Mouse (Mus musculus) lung, embryonic 16.5 days (tissue): ENCODE results near the gene Paqr5. TPM values are rescaled to one million over a fixed set of nuclear protein-coding genes. Genes with fewer than 3 reads are reported as not detected.
A peak's percentile ranks its signal among the peaks of the same experiment; 100 is the strongest.

Source experiments
- ATAC-seq: fragments of 200-750 bp; cut with Nextera tagmentation; 2 replicates; pipeline ENCODE4 v1.8.0; 2017; ENCODE audit warnings: low read depth, mild to moderate bottlenecking, moderate library complexity
- H3K27ac ChIP-seq: fragments of 300-500 bp; sonication (generic); 2 replicates; pipeline ENCODE4 v1.5.1; 2014; ENCODE audit warnings: mild to moderate bottlenecking, control low read depth, low read length
- H3K27me3 ChIP-seq: fragments of 300-500 bp; sonication (generic); 2 replicates; pipeline ENCODE4 v1.6.1; 2014; ENCODE audit warnings: low read depth, low read length, mixed read lengths; ENCODE audit not compliant: control insufficient read depth, insufficient read depth
- H3K36me3 ChIP-seq: fragments of 300-500 bp; sonication (generic); 2 replicates; pipeline ENCODE4 v1.6.1; 2014; ENCODE audit warnings: low read length; ENCODE audit not compliant: control insufficient read depth, insufficient read depth
- H3K4me1 ChIP-seq: fragments of 300-500 bp; sonication (generic); replicated peaks from 2 replicates; pipeline ENCODE4 v1.6.1; 2014; ENCODE audit warnings: low read length, mixed read lengths; ENCODE audit not compliant: control insufficient read depth, insufficient read depth
- H3K4me2 ChIP-seq: fragments of 300-500 bp; sonication (generic); 2 replicates; pipeline ENCODE4 v1.6.1; 2014; ENCODE audit warnings: low read depth, low read length, control low read depth
- H3K4me3 ChIP-seq: fragments of 300-500 bp; sonication (generic); 2 replicates; pipeline ENCODE4 v1.5.1; 2014; ENCODE audit warnings: mild to moderate bottlenecking, low read length, control low read depth
- H3K9ac ChIP-seq: fragments of 300-500 bp; sonication (generic); 2 replicates; pipeline ENCODE4 v1.6.1; 2014; ENCODE audit warnings: low read length, control low read depth
- H3K9me3 ChIP-seq: fragments of 300-500 bp; sonication (generic); 2 replicates; pipeline ENCODE4 v1.6.1; 2016; ENCODE audit warnings: low read length; ENCODE audit not compliant: control insufficient read depth
- WGBS: fragments of 180-500 bp; shearing (Covaris S2); extraction: QIAGEN DNeasy Blood & Tissue Kit; methylation state at CpG from one replicate; pipeline ENCODE4 v1.1.7; 2014; 5-methylcytosine and 5-hydroxymethylcytosine counted together
- polyA plus RNA-seq: library from polyadenylated mRNA; unstranded; fragments of >200 nt; fragmentation: Nextera tagmentation; extraction: Ambion mirVana; gene quantifications from 2 replicates; pipeline ENCODE4 v1.2.1, GENCODE M21; 2015

Paqr5 gene
- polyA plus RNA-seq, 1 experiment from 2014 or later, result 5.1 TPM

DNA sequence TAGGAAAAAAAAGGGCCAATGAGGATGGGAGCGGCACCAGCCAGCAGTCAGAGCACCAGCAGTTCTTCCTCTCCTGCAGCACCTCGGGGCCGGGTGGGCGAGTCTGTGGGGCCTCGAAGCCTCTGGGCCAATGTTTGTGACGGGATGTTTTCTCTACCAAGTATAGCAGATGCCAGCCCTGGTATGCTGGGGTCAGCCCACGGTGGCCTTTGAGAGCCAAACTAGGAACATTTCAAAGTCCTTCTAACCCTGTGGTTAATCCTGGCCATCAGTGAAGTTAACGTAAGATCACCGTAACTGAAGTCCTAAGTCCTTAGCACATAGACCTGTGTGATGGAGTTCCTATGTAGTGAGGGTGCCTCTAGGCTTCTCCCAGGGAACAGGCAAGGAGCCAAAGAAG lies 54.6 kb downstream of the Paqr5 start:
- no peaks in the 10 kb centered on the region for H3K9me3 ChIP-seq
- H3K27ac ChIP-seq, result no peak overlapping the region
- no peaks in the 10 kb centered on the region for H3K36me3 ChIP-seq
- H3K4me2 ChIP-seq, result no peak overlapping the region
- no peaks in the 10 kb centered on the region for H3K4me1 ChIP-seq
- no peak overlapping the region for H3K4me3 ChIP-seq
- no peak overlapping the region for H3K9ac ChIP-seq
- no peaks in the 10 kb centered on the region for H3K27me3 ChIP-seq
- ATAC-seq, result no peak
- WGBS, result 60% methylated on average over 9 of the region's 9 CpGs

DNA sequence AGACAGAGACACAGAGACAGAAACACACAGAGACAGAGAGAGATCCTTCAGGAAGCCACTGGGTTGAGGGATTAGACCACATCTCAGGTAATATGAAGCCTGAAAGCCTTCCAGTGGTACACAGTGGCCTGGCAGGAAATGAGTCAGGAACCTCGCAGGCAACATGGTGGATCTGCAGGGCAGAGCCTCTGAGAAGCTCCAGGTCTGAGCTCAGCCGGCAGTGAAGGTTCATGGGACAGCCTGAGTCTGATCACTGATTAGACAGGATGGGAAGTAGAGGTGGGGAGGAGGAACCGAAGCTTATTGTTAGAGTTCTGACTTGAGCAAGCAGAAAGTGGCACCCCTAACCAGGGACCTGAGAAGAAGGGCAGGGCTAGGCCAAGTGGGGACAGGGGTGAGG lies 55.6 kb downstream of the Paqr5 start:
- H3K27ac ChIP-seq, result no peak overlapping the region
- no peaks in the 10 kb centered on the region for H3K4me1 ChIP-seq
- H3K9me3 ChIP-seq, result no peaks in the 10 kb centered on the region
- no peak overlapping the region for H3K4me3 ChIP-seq
- H3K9ac ChIP-seq, result no peak overlapping the region
- H3K27me3 ChIP-seq, result no peaks in the 10 kb centered on the region
- no peak for ATAC-seq
- WGBS, result 54% methylated on average over 3 of the region's 3 CpGs
- H3K36me3 ChIP-seq, result no peaks in the 10 kb centered on the region
- no peak overlapping the region for H3K4me2 ChIP-seq

DNA sequence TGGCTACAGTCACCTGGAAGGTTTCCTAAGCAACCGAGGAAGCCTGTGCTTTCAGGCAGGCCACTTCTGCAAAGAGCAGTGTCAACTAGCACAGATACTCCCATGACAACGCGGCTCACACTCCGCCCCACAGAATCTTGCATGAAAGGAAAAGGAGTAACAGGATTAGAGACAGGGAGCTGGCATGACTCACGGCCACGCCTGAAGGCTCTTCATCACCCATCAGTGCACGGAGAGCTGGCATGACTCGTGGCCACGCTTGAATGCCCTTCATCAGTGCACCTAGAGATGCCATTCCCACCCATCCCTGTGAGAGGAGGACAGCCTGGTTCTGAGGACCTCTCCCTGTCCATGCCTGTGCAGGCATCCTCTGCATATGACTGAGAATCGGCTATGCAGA lies 59.3 kb downstream of the Paqr5 start:
- 60% methylated on average over 10 of the region's 10 CpGs for WGBS
- no peak overlapping the region for H3K4me3 ChIP-seq
- ATAC-seq, result no peak

DNA sequence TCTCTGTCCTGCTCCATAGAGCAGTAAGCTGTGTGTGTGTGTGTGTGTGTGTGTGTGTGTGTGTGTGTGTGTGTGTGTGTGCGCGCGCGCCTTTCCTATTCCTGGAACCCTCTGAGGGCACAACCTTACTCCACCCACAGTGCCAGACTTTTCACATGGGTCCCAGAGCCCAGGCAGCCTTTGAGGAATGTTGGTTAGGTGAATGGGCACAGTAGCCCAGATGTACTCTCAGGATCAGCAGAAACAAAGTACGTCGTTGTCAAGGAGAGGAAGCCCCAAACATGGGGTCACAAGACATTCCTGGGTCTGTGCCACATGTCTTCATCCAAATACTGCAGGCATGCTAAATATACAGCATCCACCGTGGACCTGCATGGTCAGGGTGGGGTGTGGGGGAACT lies 60.7 kb downstream of the Paqr5 start:
- H3K27ac ChIP-seq, result no peak overlapping the region
- ATAC-seq, result no peak; the same call in 1 of the 2 replicates
- 89% methylated on average over 7 of the region's 7 CpGs for WGBS

More for the DNA sequence above, 59.3 kb downstream of the Paqr5 start:
- peaks cover 8% of the 10 kb centered on the region; the same call in 1 of the 2 replicates for H3K4me1 ChIP-seq
- no peaks in the 10 kb centered on the region for H3K36me3 ChIP-seq
- no peaks in the 10 kb centered on the region for H3K9me3 ChIP-seq
- no peaks in the 10 kb centered on the region for H3K27me3 ChIP-seq
- H3K9ac ChIP-seq, result no peak overlapping the region
- no peak overlapping the region for H3K4me2 ChIP-seq
- no peak overlapping the region for H3K27ac ChIP-seq

DNA sequence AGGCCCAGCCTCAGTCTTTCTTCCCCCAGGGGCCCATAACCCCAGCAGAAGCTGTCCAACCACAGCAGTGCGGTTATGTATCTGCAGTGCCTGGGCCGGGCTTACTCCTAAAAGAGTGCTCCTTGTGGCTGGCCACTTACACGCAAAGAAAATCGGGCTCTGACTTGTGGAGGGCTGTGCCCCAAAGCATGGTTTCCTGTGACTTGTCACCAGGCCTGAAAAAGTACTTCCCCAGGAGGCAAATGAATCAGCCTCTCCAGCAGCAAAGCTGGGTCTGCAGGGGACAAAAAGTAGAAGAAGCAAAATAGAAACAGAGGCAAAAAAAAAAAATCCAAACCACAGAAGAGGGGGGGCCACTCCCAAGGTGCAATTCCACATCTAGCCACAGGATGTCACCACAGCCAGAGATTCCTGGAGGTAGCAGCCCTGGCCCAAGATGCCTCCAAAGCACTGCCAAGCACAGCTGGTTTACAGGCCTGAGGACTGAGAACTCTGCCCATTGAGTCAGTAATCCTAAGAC lies 61.2 kb downstream of the Paqr5 start:
- WGBS, result 27% methylated on average over 4 of the region's 4 CpGs
- H3K4me3 ChIP-seq, result no peak overlapping the region
- H3K4me2 ChIP-seq, result no peak overlapping the region
- H3K9ac ChIP-seq, result 0 out of 2 replicates have a peak overlapping the region, but pooled peaks have one; percentile 7
- H3K27me3 ChIP-seq, result no peaks in the 10 kb centered on the region
- H3K27ac ChIP-seq, result peak overlapping the region; percentile 25; the same call in 1 of the 2 replicates
- ATAC-seq, result peak; percentile 57; the same call in 1 of the 2 replicates
- peaks cover 15% of the 10 kb centered on the region for H3K4me1 ChIP-seq
- no peaks in the 10 kb centered on the region for H3K9me3 ChIP-seq
- H3K36me3 ChIP-seq, result no peaks in the 10 kb centered on the region

More for the DNA sequence above, 60.7 kb downstream of the Paqr5 start:
- no peak overlapping the region; the same call in 1 of the 2 replicates for H3K9ac ChIP-seq
- peaks cover 10% of the 10 kb centered on the region; the same call in 1 of the 2 replicates for H3K4me1 ChIP-seq
- H3K4me2 ChIP-seq, result no peak overlapping the region
- no peaks in the 10 kb centered on the region for H3K36me3 ChIP-seq
- no peaks in the 10 kb centered on the region for H3K9me3 ChIP-seq
- H3K4me3 ChIP-seq, result no peak overlapping the region
- no peaks in the 10 kb centered on the region for H3K27me3 ChIP-seq

DNA sequence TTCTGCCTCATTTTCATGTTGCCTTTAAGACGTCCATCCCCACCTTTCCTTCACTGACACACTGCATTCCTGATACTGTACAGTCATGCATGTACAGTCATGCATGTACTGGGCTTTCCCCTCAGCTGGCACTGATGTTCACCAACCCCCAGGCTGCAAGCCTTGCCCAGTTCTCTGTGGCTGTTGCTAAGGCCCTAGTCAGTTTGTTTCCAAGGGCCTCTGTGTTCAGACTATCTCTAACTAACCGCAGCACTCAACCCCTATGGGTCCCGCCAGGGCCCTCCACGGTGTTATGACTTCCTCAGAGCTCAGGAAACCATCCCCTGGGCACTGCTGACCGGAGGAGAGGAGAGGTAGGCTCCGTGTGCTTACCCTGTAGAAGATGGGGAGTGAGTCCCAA lies 63.3 kb downstream of the Paqr5 start:
- Histone ChIP-seq H3K4me2 (no peak overlapping the region), H3K4me3 (no peak overlapping the region), H3K9me3 (no peaks in the 10 kb centered on the region), H3K27me3 (no peaks in the 10 kb centered on the region), H3K27ac (no peak overlapping the region), H3K36me3 (no peaks in the 10 kb centered on the region), H3K4me1 (peaks cover 18% of the 10 kb centered on the region), H3K9ac (no peak overlapping the region)
- 52% methylated on average over 6 of the region's 6 CpGs for WGBS
- ATAC-seq, result peak; percentile 21; the same call in 1 of the 2 replicates

DNA sequence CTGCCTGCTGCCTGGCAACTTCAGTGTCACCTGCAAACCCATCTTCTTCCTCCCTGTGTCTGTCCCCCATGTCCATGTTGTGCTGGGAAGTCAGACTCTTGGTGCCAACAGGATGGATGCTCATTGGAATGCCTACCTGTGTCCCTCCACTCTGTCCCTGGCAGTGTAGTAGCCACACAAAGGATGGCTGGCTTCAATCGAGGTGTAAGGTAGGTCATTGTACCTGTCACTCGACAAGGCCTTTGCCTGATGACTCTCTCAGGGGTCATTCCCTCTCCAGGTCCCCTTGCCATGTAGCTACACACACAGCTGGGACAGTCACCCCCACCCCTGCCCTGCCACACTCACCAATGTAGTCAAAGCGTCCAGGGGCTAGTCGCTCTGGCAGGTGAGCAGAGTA lies 65.5 kb downstream of the Paqr5 start:
- Histone ChIP-seq H3K36me3 (no peaks in the 10 kb centered on the region), H3K9me3 (no peaks in the 10 kb centered on the region), H3K4me1 (peaks cover 18% of the 10 kb centered on the region), H3K27me3 (no peaks in the 10 kb centered on the region), H3K4me3 (no peak overlapping the region), H3K27ac (peak overlapping the region; percentile 82), H3K4me2 (no peak overlapping the region), H3K9ac (no peak overlapping the region)
- ATAC-seq, result no peak
- 77% methylated on average over 4 of the region's 4 CpGs for WGBS

DNA sequence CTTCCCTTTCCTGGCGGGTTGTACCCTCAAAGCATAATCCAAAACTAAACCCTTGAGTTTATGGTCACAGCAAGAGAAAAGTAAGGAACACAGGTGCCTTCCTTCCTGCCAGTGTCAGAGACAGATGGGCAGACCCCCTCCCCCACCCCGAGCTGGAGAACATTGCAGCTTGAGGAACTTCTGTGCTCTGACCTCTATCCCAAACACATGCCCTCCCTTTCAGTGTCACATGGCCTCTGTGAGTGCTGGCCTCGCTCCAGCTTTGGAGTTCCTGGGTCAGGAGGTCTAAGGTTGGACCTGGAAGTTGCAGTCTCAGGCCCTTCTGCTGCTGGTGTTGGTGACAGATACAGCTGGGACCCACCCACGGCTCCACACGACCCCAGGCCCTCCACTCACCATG lies 65.9 kb downstream of the Paqr5 start:
- Histone ChIP-seq H3K4me1 (peaks cover 18% of the 10 kb centered on the region), H3K36me3 (no peaks in the 10 kb centered on the region), H3K27me3 (no peaks in the 10 kb centered on the region), H3K9ac (no peak overlapping the region), H3K27ac (peak overlapping the region; percentile 82), H3K9me3 (no peaks in the 10 kb centered on the region), H3K4me2 (no peak overlapping the region), H3K4me3 (no peak overlapping the region)
- ATAC-seq, result no peak
- whole genome bisulfite sequencing, result 24% methylated on average over 5 of the region's 5 CpGs

DNA sequence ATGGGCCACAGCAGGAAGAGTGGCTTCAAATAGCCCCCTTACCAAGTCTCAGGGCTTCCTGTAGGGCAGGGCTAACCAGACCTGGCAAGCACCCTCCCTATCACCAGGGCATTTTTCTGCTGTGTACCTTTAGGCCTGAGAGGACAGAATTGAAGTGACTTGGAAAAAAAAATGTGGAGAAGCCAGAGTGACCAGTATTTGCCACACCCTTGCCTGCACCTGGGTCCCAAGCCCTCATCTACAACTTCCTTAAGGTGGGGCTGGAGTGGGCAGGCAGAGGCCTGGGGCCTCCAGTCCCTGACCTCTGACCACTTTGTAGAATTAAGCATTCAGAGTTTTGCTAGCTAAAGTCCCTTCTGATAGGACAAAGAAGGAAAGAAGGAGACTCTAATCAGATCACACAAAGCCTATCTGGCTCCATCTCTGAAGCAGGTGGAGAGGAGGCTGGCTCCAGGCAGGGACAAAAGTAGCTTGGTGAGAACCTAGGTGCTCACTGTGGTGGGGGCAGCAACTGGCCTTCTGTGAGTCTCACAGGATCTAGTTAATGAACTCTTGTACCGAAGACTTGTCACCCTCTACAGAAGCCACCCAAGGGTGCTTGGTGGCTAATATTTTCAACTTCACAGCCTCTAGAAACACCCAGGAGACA lies 66.6 kb downstream of the Paqr5 start:
- no peak overlapping the region for H3K4me2 ChIP-seq
- ATAC-seq, result peak; percentile 84
- 62% methylated on average over 1 of the region's 1 CpGs for WGBS
- H3K4me1 ChIP-seq, result peaks cover 18% of the 10 kb centered on the region
- H3K27me3 ChIP-seq, result no peaks in the 10 kb centered on the region
- H3K4me3 ChIP-seq, result no peak overlapping the region
- H3K27ac ChIP-seq, result peak overlapping the region; percentile 82
- H3K9ac ChIP-seq, result no peak overlapping the region; the same call in 1 of the 2 replicates
- no peaks in the 10 kb centered on the region for H3K9me3 ChIP-seq
- no peaks in the 10 kb centered on the region for H3K36me3 ChIP-seq
